Mouse (Mus musculus): ENCODE measurements at regions not wholly inside any gene's neighbourhood (a gene's known extent, or its start where the extent isn't known, plus 50 kb on each side); places are given as distances from the start of the nearest gene placed in this dataset.
A peak's percentile ranks its signal among the peaks of the same experiment; 100 is the strongest.

DNA sequence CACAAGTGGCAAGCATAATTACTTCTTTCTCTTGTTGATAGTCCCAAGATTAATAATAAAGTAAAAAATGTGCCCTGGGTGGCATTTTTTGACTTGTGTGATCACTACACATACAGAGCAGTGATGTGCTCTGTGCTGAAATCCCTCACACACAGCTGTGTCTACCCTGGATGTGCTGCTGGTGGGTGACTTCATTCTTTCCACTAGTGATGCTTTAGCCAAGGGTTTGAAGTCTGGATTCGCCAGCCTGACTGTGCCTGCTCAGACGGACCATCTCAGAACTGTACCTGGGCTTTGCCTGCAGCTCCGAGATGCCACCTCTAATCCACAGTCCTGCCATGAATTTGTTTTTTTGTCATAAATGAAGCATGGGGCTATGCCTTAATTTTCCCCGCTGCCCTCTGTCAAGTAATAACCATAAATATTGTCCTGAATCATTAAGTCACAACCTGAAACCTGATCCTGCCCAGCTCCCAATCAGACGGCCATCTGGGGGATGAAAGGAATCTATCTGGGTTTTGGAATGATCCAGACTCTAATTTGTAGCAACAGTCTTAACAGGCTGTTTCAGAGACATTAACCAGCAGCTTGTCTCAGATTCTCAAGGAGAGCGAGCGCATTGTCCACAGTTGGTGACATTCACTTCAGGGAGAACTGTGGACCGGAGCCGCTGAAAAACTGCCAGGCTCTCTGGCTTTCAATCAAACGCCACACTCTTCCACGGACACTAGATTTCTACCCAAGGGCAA is 330.1 kb upstream of the Npvf start:
- dilution Hi-C loops (cut with MboI; ENCODE audit: extremely low pct_ligation_motif_present, extremely low pct_unique_long_range_greater_than_20kb, low sequenced_read_pairs): no loop called here

GRCm38 (mm10) chr6:50986270-50986924 is 332.2 kb upstream of the Npvf start:
- Histone ChIP-seq H3K4me3 (replicated peaks in 1 of 3; ENCODE audit: low read depth in 2 of 3, low read length in 2 of 3, poor library complexity in 1 of 3) (no peak overlapping the region), H3K9me3 (replicated peaks; ENCODE audit: low read length) (no peaks in the 10 kb centered on the region), H3K27ac (ENCODE audit: insufficient read depth, low read depth) (no peak overlapping the region), H3K27me3 (replicated peaks) (peaks cover 20% of the 10 kb centered on the region), H3K36me3 (replicated peaks in 1 of 2; ENCODE audit: control insufficient read depth in 1 of 2, insufficient read depth in 1 of 2, low read length in 1 of 2) (no peaks in the 10 kb centered on the region), H3K79me2 (replicated peaks; ENCODE audit: control insufficient read depth, extremely low read depth, insufficient read depth, poor library complexity, severe bottlenecking) (no peaks in the 10 kb centered on the region), H3K9ac (ENCODE audit: insufficient read depth, low read depth) (no peak overlapping the region), H3K4me1 (ENCODE audit: control insufficient read depth in 1 of 2, insufficient read depth in 2 of 2) (peaks cover 0 to 9% of the 10 kb centered on the region in 2 experiments; a peak in 2 of 4 replicates), H3K4me2 (ENCODE audit: insufficient read depth, low read depth, poor library complexity, severe bottlenecking) (no peak overlapping the region)
- DNase-seq (ENCODE audit: extremely low read depth): no peak
- in situ Hi-C loops (cut with MboI; ENCODE audit: low pct_ligation_motif_present, low pct_unique_long_range_greater_than_20kb, low sequenced_read_pairs) (loop anchor here (25.0 kb wide), 1 partner anchor 176 kb away; no protein-coding TSS in a partner anchor), dilution Hi-C loops (cut with MboI; ENCODE audit: extremely low pct_ligation_motif_present, extremely low pct_unique_long_range_greater_than_20kb, low sequenced_read_pairs) (no loop called here)
- TF ChIP-seq NRF1 (IDR thresholded peaks at IDR 0.05; ENCODE audit: low read depth, low read length) (no peak), KAT2A (IDR thresholded peaks at IDR 0.05; ENCODE audit: insufficient replicate concordance, low read length) (no peak), USF1 (IDR thresholded peaks at IDR 0.05; ENCODE audit: low read depth, low read length) (no peak), SIN3A (IDR thresholded peaks at IDR 0.05; ENCODE audit: low read length) (no peak), POLR2A (IDR thresholded peaks at IDR 0.05; ENCODE audit: low read depth, low read length) (no peak), E2F4 (IDR thresholded peaks at IDR 0.05; ENCODE audit: insufficient replicate concordance, low read depth, low read length) (no peak), TBP (conservative IDR thresholded peaks at IDR 0.05; ENCODE audit: low read depth, low read length) (no peak), USF2 (conservative IDR thresholded peaks at IDR 0.05; ENCODE audit: low read depth, low read length) (no peak), POLR2AphosphoS2 (IDR thresholded peaks at IDR 0.05; ENCODE audit: low read depth, low read length) (no peak), SMC3 (IDR thresholded peaks at IDR 0.05; ENCODE audit: low read depth, low read length) (no peak), JUN (IDR thresholded peaks at IDR 0.05; ENCODE audit: insufficient read depth, low read depth, low read length) (no peak), PAX5 (IDR thresholded peaks at IDR 0.05; ENCODE audit: low read length) (no peak), MAZ (IDR thresholded peaks at IDR 0.05; ENCODE audit: low read depth, low read length) (no peak), CHD2 (IDR thresholded peaks at IDR 0.05; ENCODE audit: low read length) (no peak)

More for the DNA sequence above, 330.1 kb upstream of the Npvf start:
- H3K27me3 ChIP-seq (replicated peaks): peaks cover 22% of the 10 kb centered on the region
- H3K9ac ChIP-seq (ENCODE audit: insufficient read depth, low read depth): no peak overlapping the region
- no peaks in the 10 kb centered on the region for H3K36me3 ChIP-seq (replicated peaks in 1 of 2; ENCODE audit: control insufficient read depth in 1 of 2, insufficient read depth in 1 of 2, low read length in 1 of 2)
- no peaks in the 10 kb centered on the region for H3K9me3 ChIP-seq (replicated peaks; ENCODE audit: low read length)
- H3K79me2 ChIP-seq (replicated peaks; ENCODE audit: control insufficient read depth, extremely low read depth, insufficient read depth, poor library complexity, severe bottlenecking): no peaks in the 10 kb centered on the region
- peaks cover 9 to 29% of the 10 kb centered on the region in 2 experiments for H3K4me1 ChIP-seq (ENCODE audit: control insufficient read depth in 1 of 2, insufficient read depth in 2 of 2)
- H3K27ac ChIP-seq (ENCODE audit: insufficient read depth, low read depth): no peak overlapping the region
- no peak overlapping the region for H3K4me3 ChIP-seq (replicated peaks in 1 of 3; ENCODE audit: low read depth in 2 of 3, low read length in 2 of 3, poor library complexity in 1 of 3)
- TF ChIP-seq RAD21 (IDR thresholded peaks at IDR 0.05; ENCODE audit: low read depth, low read length): no peak
- 0 out of 2 replicates have a peak, but pooled peaks have one; percentile 17 for TF ChIP-seq JUND (conservative IDR thresholded peaks at IDR 0.05; ENCODE audit: low read depth, low read length)
- DNase-seq (ENCODE audit: extremely low read depth): no peak
- in situ Hi-C loops (cut with MboI; ENCODE audit: low pct_ligation_motif_present, low pct_unique_long_range_greater_than_20kb, low sequenced_read_pairs): loop anchor here (25.0 kb wide), 1 partner anchor 178 kb away; no protein-coding TSS in a partner anchor
- H3K4me2 ChIP-seq (ENCODE audit: insufficient read depth, low read depth, poor library complexity, severe bottlenecking): no peak overlapping the region
